In genomic region chr7:140125278-140126021, GRCm38 (mm10) we compare ENCODE assay signal across 8 mouse cellular contexts. TPM values are rescaled to one million over a fixed set of nuclear protein-coding genes. Genes with fewer than 3 reads are reported as not detected.
DNase-seq lines count a peak whose midpoint lies in the region; ATAC-seq lines count a peak whose summit lies in the region.

No protein-coding gene starts in this region.

- H3K27me3 ChIP-seq in forebrain, embryonic 10.5 days (ENCODE audit: poor library complexity, severe bottlenecking): peaks cover 9% of the 10 kb centered on the region; the same call in 1 of the 2 replicates
- no peaks in the 10 kb centered on the region for H3K27me3 ChIP-seq in heart, embryonic 15.5 days
- H3K27me3 ChIP-seq in liver, embryonic 13.5 days: no peaks in the 10 kb centered on the region
- H3K27me3 ChIP-seq in stomach, embryonic 14.5 days (ENCODE audit: control insufficient read depth, insufficient read depth, low read length): no peaks in the 10 kb centered on the region

- peaks cover 13% of the 10 kb centered on the region for H3K36me3 ChIP-seq in forebrain, embryonic 10.5 days (replicated peaks)
- H3K36me3 ChIP-seq in heart, embryonic 15.5 days: peaks cover 9% of the 10 kb centered on the region
- 0 out of 2 replicates have a peak, but pooled peaks cover 4% of the 10 kb centered on the region for H3K36me3 ChIP-seq in liver, embryonic 13.5 days
- H3K36me3 ChIP-seq in stomach, embryonic 14.5 days (ENCODE audit: control insufficient read depth, insufficient read depth, low read length): peaks cover 11% of the 10 kb centered on the region; the same call in 1 of the 2 replicates

- peak overlapping the region; percentile 94 for H3K4me2 ChIP-seq in heart, embryonic 15.5 days
- peak overlapping the region; percentile 91 for H3K4me2 ChIP-seq in liver, embryonic 13.5 days
- H3K4me2 ChIP-seq in stomach, embryonic 14.5 days (replicated peaks; ENCODE audit: low read depth, low read length): peak overlapping the region; percentile 53

- H3K4me1 ChIP-seq in forebrain, embryonic 10.5 days: peaks cover 20% of the 10 kb centered on the region
- H3K4me1 ChIP-seq in heart, embryonic 15.5 days (replicated peaks): peaks cover 8% of the 10 kb centered on the region
- H3K4me1 ChIP-seq in liver, embryonic 13.5 days (replicated peaks): peaks cover 38% of the 10 kb centered on the region
- H3K4me1 ChIP-seq in stomach, embryonic 14.5 days (ENCODE audit: control insufficient read depth, insufficient read depth, low read length): 0 out of 2 replicates have a peak, but pooled peaks cover 7% of the 10 kb centered on the region

- 2% methylated on average over 40 of the region's 40 CpGs for WGBS in forebrain, embryonic 10.5 days
- WGBS in heart, embryonic 15.5 days: under 1% methylated on average over 40 of the region's 40 CpGs
- WGBS in liver, embryonic 13.5 days (ENCODE audit: insufficient replicate concordance): 1% methylated on average over 40 of the region's 40 CpGs
- 1% methylated on average over 40 of the region's 40 CpGs for WGBS in stomach, embryonic 14.5 days

- peak overlapping the region; percentile 89 for H3K9ac ChIP-seq in heart, embryonic 15.5 days
- H3K9ac ChIP-seq in liver, embryonic 13.5 days: peak overlapping the region; percentile 82
- peak overlapping the region; percentile 64 for H3K9ac ChIP-seq in stomach, embryonic 14.5 days (replicated peaks; ENCODE audit: low read depth, low read length)

- H3K27ac ChIP-seq in forebrain, embryonic 10.5 days: peak overlapping the region; percentile 91
- H3K27ac ChIP-seq in heart, embryonic 15.5 days: peak overlapping the region; percentile 57; the same call in 1 of the 2 replicates
- peak overlapping the region; percentile 47; the same call in 1 of the 2 replicates for H3K27ac ChIP-seq in liver, embryonic 13.5 days
- H3K27ac ChIP-seq in stomach, embryonic 14.5 days (ENCODE audit: low read length): peak overlapping the region; percentile 52; the same call in 1 of the 2 replicates

- peak; percentile 98 for ATAC-seq in heart, embryonic 15.5 days (replicated peaks; ENCODE audit: insufficient number of reproducible peaks, insufficient read depth, low FRiP score, low read depth)
- peak; percentile 100 for ATAC-seq in liver, embryonic 13.5 days (ENCODE audit: low read depth)
- peak; percentile 96 for ATAC-seq in stomach, embryonic 14.5 days (ENCODE audit: insufficient number of reproducible peaks, insufficient read depth, low FRiP score, low read depth)

- H3K9me3 ChIP-seq in forebrain, embryonic 10.5 days: no peaks in the 10 kb centered on the region
- no peaks in the 10 kb centered on the region for H3K9me3 ChIP-seq in heart, embryonic 15.5 days (replicated peaks)
- H3K9me3 ChIP-seq in liver, embryonic 13.5 days (replicated peaks): no peaks in the 10 kb centered on the region
- H3K9me3 ChIP-seq in stomach, embryonic 14.5 days (ENCODE audit: control insufficient read depth, low read depth, low read length): no peaks in the 10 kb centered on the region

- H3K4me3 ChIP-seq in forebrain, embryonic 10.5 days: peak overlapping the region; percentile 74
- peak overlapping the region; percentile 94 for H3K4me3 ChIP-seq in heart, embryonic 15.5 days
- H3K4me3 ChIP-seq in liver, embryonic 13.5 days (replicated peaks): peak overlapping the region; percentile 75
- H3K4me3 ChIP-seq in stomach, embryonic 14.5 days (ENCODE audit: low read depth, low read length): peak overlapping the region; percentile 75

- peak; percentile 74 to 84 for DNase-seq in CD8-positive naive resting alpha-beta T cell, adult 2 months (ENCODE audit: low read depth in 2 of 2, low spot score in 2 of 2)
- DNase-seq in c-Kit-positive CD71-positive TER-119-negative erythroid progenitor cells, embryonic 14.5 days (ENCODE audit: low read depth): peak; percentile 86
- peak; percentile 96 for DNase-seq in forebrain, embryonic 10.5 days (ENCODE audit: extremely low spot score, low spot score)
- DNase-seq in kidney, postnatal 25 days: peak; percentile 98
- DNase-seq in liver, embryonic 13.5 days: peak; percentile 92
- peak; percentile 81 to 89 for DNase-seq in natural killer cell, adult 2 months (ENCODE audit: low spot score in 2 of 2)

RNA-seq across cellular contexts. Expression of gene Echs1, which starts 9.2 kb away (rescaled TPM):
- polyA plus RNA-seq in forebrain, embryonic 10.5 days (2016; fragmentation: Nextera tagmentation; extraction: Ambion mirVana): 151 TPM in 2 replicates
- 192 and 217 TPM in 2 replicates for polyA plus RNA-seq in heart, embryonic 15.5 days (2015; fragmentation: Nextera tagmentation; extraction: Ambion mirVana)
- polyA plus RNA-seq in liver, embryonic 13.5 days (2015; fragmentation: Nextera tagmentation; extraction: Ambion mirVana): 80.0 and 93.8 TPM in 2 replicates
- 158 and 171 TPM in 2 replicates for polyA plus RNA-seq in stomach, embryonic 14.5 days (2014; fragmentation: Nextera tagmentation; extraction: Ambion mirVana)

RNA-seq across cellular contexts. Expression of gene Paox, which starts 9.9 kb away (rescaled TPM):
- polyA plus RNA-seq in forebrain, embryonic 10.5 days (2016; fragmentation: Nextera tagmentation; extraction: Ambion mirVana): 17.2 and 17.3 TPM in 2 replicates
- 11.1 and 11.7 TPM in 2 replicates for polyA plus RNA-seq in heart, embryonic 15.5 days (2015; fragmentation: Nextera tagmentation; extraction: Ambion mirVana)
- 10.5 and 10.9 TPM in 2 replicates for polyA plus RNA-seq in liver, embryonic 13.5 days (2015; fragmentation: Nextera tagmentation; extraction: Ambion mirVana)
- polyA plus RNA-seq in stomach, embryonic 14.5 days (2014; fragmentation: Nextera tagmentation; extraction: Ambion mirVana): 29.8 and 33.4 TPM in 2 replicates

RNA-seq across cellular contexts. Expression of gene Mtg1, which starts 11.9 kb away (rescaled TPM):
- 33.9 and 35.0 TPM in 2 replicates for polyA plus RNA-seq in forebrain, embryonic 10.5 days (2016; fragmentation: Nextera tagmentation; extraction: Ambion mirVana)
- polyA plus RNA-seq in heart, embryonic 15.5 days (2015; fragmentation: Nextera tagmentation; extraction: Ambion mirVana): 27.8 and 33.4 TPM in 2 replicates
- 20.3 and 21.1 TPM in 2 replicates for polyA plus RNA-seq in liver, embryonic 13.5 days (2015; fragmentation: Nextera tagmentation; extraction: Ambion mirVana)
- 27.0 and 28.3 TPM in 2 replicates for polyA plus RNA-seq in stomach, embryonic 14.5 days (2014; fragmentation: Nextera tagmentation; extraction: Ambion mirVana)

RNA-seq across cellular contexts. Expression of gene Fuom, which starts 23.2 kb away (rescaled TPM):
- 11.5 and 12.1 TPM in 2 replicates for polyA plus RNA-seq in forebrain, embryonic 10.5 days (2016; fragmentation: Nextera tagmentation; extraction: Ambion mirVana)
- 79.5 and 107 TPM in 2 replicates for polyA plus RNA-seq in heart, embryonic 15.5 days (2015; fragmentation: Nextera tagmentation; extraction: Ambion mirVana)
- polyA plus RNA-seq in liver, embryonic 13.5 days (2015; fragmentation: Nextera tagmentation; extraction: Ambion mirVana): 6.8 and 7.6 TPM in 2 replicates
- polyA plus RNA-seq in stomach, embryonic 14.5 days (2014; fragmentation: Nextera tagmentation; extraction: Ambion mirVana): 28.6 and 29.6 TPM in 2 replicates

RNA-seq across cellular contexts. Expression of gene Sprn, which starts 29.2 kb away (rescaled TPM):
- 0.20 and 0.62 TPM in 2 replicates for polyA plus RNA-seq in forebrain, embryonic 10.5 days (2016; fragmentation: Nextera tagmentation; extraction: Ambion mirVana)
- 0.05 and 0.36 TPM in 2 replicates for polyA plus RNA-seq in heart, embryonic 15.5 days (2015; fragmentation: Nextera tagmentation; extraction: Ambion mirVana)
- polyA plus RNA-seq in liver, embryonic 13.5 days (2015; fragmentation: Nextera tagmentation; extraction: Ambion mirVana): 0.02 TPM in 1 of 2 replicates, not detected in the other
- 0.54 and 0.78 TPM in 2 replicates for polyA plus RNA-seq in stomach, embryonic 14.5 days (2014; fragmentation: Nextera tagmentation; extraction: Ambion mirVana)

Comparison
In these comparisons a context has a peak if more than half of its experiments do, and no peak if none do; other contexts are left out.
1. Peak in every context shown above with its lines: DNase-seq, ATAC-seq, H3K4me3 ChIP-seq and H3K27ac ChIP-seq.